28 mouse cellular contexts compared by ENCODE assay signal in the genomic region with DNA sequence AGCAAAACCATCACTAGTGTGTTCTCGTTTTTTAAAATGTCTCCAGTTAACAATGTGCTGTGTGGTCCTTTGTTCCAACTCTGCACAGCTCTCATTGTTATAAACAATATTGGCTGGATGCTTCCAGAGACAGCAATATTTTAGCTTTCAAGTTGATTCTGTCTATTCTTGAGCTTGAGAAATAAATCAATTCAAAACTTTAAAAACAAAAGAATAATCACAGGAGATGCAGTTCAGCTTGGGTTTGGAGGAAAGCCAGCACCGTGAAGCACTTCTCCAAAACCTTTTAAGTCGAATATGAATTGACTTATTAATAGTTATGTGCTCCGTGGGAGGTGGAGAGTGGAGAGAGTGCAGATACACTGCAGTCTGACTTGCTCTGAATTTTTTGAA. TPM values are rescaled to one million over a fixed set of nuclear protein-coding genes. Genes with fewer than 3 reads are reported as not detected.
DNase-seq lines count a peak whose midpoint lies in the region; ATAC-seq and TF ChIP-seq lines count a peak whose summit lies in the region.
"Had no signal": no experiment of that assay in that cellular context is flagged by ENCODE, and none has a peak within 500 bp of the region (broad histone marks: within the 10 kb centered on the region; RNA-seq: fewer than 3 reads in every experiment).

No protein-coding gene starts in this region.

- peak; percentile 74; the same call in 1 of the 2 replicates for ATAC-seq in hindbrain, embryonic 11.5 days (ENCODE audit: low FRiP score)
- ATAC-seq in hindbrain, postnatal 0 days, result no peak
- peak; percentile 78 for ATAC-seq in midbrain, embryonic 16.5 days
- ATAC-seq: Patski had no signal

- no peak overlapping the region for H3K4me3 ChIP-seq in hindbrain, embryonic 11.5 days (ENCODE audit: low read depth, low read length)
- H3K4me3 ChIP-seq in hindbrain, postnatal 0 days (ENCODE audit: low read length), result no peak overlapping the region
- H3K4me3 ChIP-seq in midbrain, embryonic 16.5 days (ENCODE audit: low read depth, low read length), result no peak overlapping the region
- H3K4me3 ChIP-seq: heart, embryonic 12.5 days; kidney, embryonic 15.5 days; left cerebral cortex, adult 2 months; limb, embryonic 15.5 days; lung, embryonic 15.5 days had no signal

- no peaks in the 10 kb centered on the region for H3K36me3 ChIP-seq in hindbrain, embryonic 11.5 days (ENCODE audit: control insufficient read depth, insufficient read depth, low read length)
- H3K36me3 ChIP-seq in hindbrain, postnatal 0 days (ENCODE audit: insufficient read depth, low read length), result no peaks in the 10 kb centered on the region
- no peaks in the 10 kb centered on the region for H3K36me3 ChIP-seq in midbrain, embryonic 16.5 days (ENCODE audit: control insufficient read depth, insufficient read depth, low read length)
- H3K36me3 ChIP-seq: G1E; heart, embryonic 12.5 days; kidney, embryonic 15.5 days; limb, embryonic 15.5 days; lung, embryonic 15.5 days had no signal

- no peaks in the 10 kb centered on the region; the same call in 1 of the 2 replicates for H3K4me1 ChIP-seq in hindbrain, embryonic 11.5 days (replicated peaks; ENCODE audit: control insufficient read depth, insufficient read depth, low read length)
- H3K4me1 ChIP-seq in hindbrain, postnatal 0 days (ENCODE audit: insufficient read depth, low read length), result peaks cover 5% of the 10 kb centered on the region; the same call in 1 of the 2 replicates
- peaks cover 13% of the 10 kb centered on the region for H3K4me1 ChIP-seq in midbrain, embryonic 16.5 days (ENCODE audit: control insufficient read depth, insufficient read depth, low read length)
- H3K4me1 ChIP-seq: heart, embryonic 12.5 days; limb, embryonic 15.5 days had no signal

- no peaks in the 10 kb centered on the region for H3K9me3 ChIP-seq in hindbrain, embryonic 11.5 days (ENCODE audit: control insufficient read depth, low read length)
- H3K9me3 ChIP-seq in hindbrain, postnatal 0 days (ENCODE audit: low read length), result no peaks in the 10 kb centered on the region
- no peaks in the 10 kb centered on the region for H3K9me3 ChIP-seq in midbrain, embryonic 16.5 days (replicated peaks; ENCODE audit: control insufficient read depth, low read length, poor library complexity, severe bottlenecking)
- H3K9me3 ChIP-seq: G1E; heart, embryonic 12.5 days; kidney, embryonic 15.5 days; limb, embryonic 15.5 days; lung, embryonic 15.5 days had no signal

- H3K4me2 ChIP-seq in hindbrain, embryonic 11.5 days (replicated peaks; ENCODE audit: low read depth, low read length), result no peak overlapping the region
- no peak overlapping the region for H3K4me2 ChIP-seq in hindbrain, postnatal 0 days (ENCODE audit: low read depth, low read length)
- H3K4me2 ChIP-seq in midbrain, embryonic 16.5 days (ENCODE audit: low read length), result no peak overlapping the region
- H3K4me2 ChIP-seq: heart, embryonic 12.5 days; kidney, embryonic 15.5 days; limb, embryonic 15.5 days; lung, embryonic 15.5 days had no signal

- no peaks in the 10 kb centered on the region for H3K27me3 ChIP-seq in hindbrain, embryonic 11.5 days (ENCODE audit: control insufficient read depth, insufficient read depth, low read length)
- no peaks in the 10 kb centered on the region for H3K27me3 ChIP-seq in hindbrain, postnatal 0 days (ENCODE audit: insufficient read depth, low read length)
- no peaks in the 10 kb centered on the region for H3K27me3 ChIP-seq in midbrain, embryonic 16.5 days (ENCODE audit: control insufficient read depth, insufficient read depth, low read depth, low read length)
- H3K27me3 ChIP-seq: CH12.LX; heart, embryonic 12.5 days; kidney, embryonic 15.5 days; limb, embryonic 15.5 days; lung, embryonic 15.5 days had no signal

- H3K27ac ChIP-seq in hindbrain, embryonic 11.5 days (ENCODE audit: low read depth, low read length), result no peak overlapping the region
- H3K27ac ChIP-seq in hindbrain, postnatal 0 days, result no peak overlapping the region
- peak overlapping the region; percentile 53; the same call in 1 of the 2 replicates for H3K27ac ChIP-seq in midbrain, embryonic 16.5 days (ENCODE audit: low read length)
- H3K27ac ChIP-seq: kidney, embryonic 15.5 days; left cerebral cortex, adult 2 months; limb, embryonic 15.5 days; liver, embryonic 14.5 days; lung, embryonic 15.5 days had no signal

- no peak overlapping the region for H3K9ac ChIP-seq in hindbrain, embryonic 11.5 days (ENCODE audit: low read depth, low read length)
- no peak overlapping the region for H3K9ac ChIP-seq in hindbrain, postnatal 0 days (replicated peaks; ENCODE audit: low read length)
- no peak overlapping the region for H3K9ac ChIP-seq in midbrain, embryonic 16.5 days (ENCODE audit: low read depth, low read length)
- H3K9ac ChIP-seq: heart, embryonic 12.5 days; kidney, embryonic 15.5 days; limb, embryonic 15.5 days; liver, embryonic 14.5 days; lung, embryonic 15.5 days had no signal

- TF ChIP-seq CTCF in hindbrain, postnatal 0 days (IDR thresholded peaks at IDR 0.05; ENCODE audit: low read depth), result no peak

- 32% methylated on average over 4 of the region's 4 CpGs for WGBS in hindbrain, embryonic 11.5 days
- 11% methylated on average over 4 of the region's 4 CpGs for WGBS in hindbrain, postnatal 0 days
- WGBS in midbrain, embryonic 16.5 days, result 17% methylated on average over 4 of the region's 4 CpGs

- DNase-seq in hindbrain, embryonic 11.5 days (ENCODE audit: low spot score), result no peak
- DNase-seq in hindbrain, postnatal 0 days (ENCODE audit: low spot score), result no peak
- DNase-seq in brain, adult 2 months (ENCODE audit: low read depth, low spot score), result peak; percentile 61
- DNase-seq in brain, embryonic 18.5 days (ENCODE audit: low read depth, low spot score), result peak; percentile 26
- no peak for DNase-seq in adrenal gland, postnatal 14 days
- DNase-seq in frontal cortex, postnatal 10 days (ENCODE audit: low spot score in 2 of 2), result no peak
- DNase-seq: B cell, adult 2 months; cerebellum, adult 9-10 months; gastrocnemius, postnatal 25 days; heart, adult 18-20 months; heart, postnatal 10 days; kidney, adult 11 months; left cerebral cortex, postnatal 4 days; lung, postnatal 4 days; right cerebral cortex, adult 18-20 months; right cerebral cortex, postnatal 4 days; thymus, postnatal 36 days had no signal

RNA-seq across cellular contexts. Expression of gene Dchs2, which starts 20.3 kb away (rescaled TPM):
- polyA plus RNA-seq in hindbrain, embryonic 11.5 days (2014; fragmentation: Nextera tagmentation; extraction: Ambion mirVana), result 1.2 and 1.6 TPM in 2 replicates
- 10.5 and 11.1 TPM in 2 replicates for total RNA-seq in hindbrain, postnatal 0 days (2014; rRNA removed)
- 0.48 and 0.55 TPM in 2 replicates for polyA plus RNA-seq in hindbrain, postnatal 0 days (2015; fragmentation: Nextera tagmentation; extraction: Ambion mirVana)
- polyA plus RNA-seq in midbrain, embryonic 16.5 days (2015; fragmentation: Nextera tagmentation; extraction: Ambion mirVana), result 0.69 and 0.75 TPM in 2 replicates
- total RNA-seq in adrenal gland, postnatal 14 days (2021), result 1.3 and 1.5 TPM in 2 replicates
- total RNA-seq: CH12.LX; megakaryocyte-erythroid progenitor cell, adult 5-6 weeks had no signal
- polyA plus RNA-seq: G1E had no signal

Comparison
In these comparisons a context has a peak if more than half of its experiments do, and no peak if none do; other contexts are left out.
1. DNase-seq: peak in brain, adult 2 months (single experiment) and brain, embryonic 18.5 days (single experiment); none in hindbrain, embryonic 11.5 days (single experiment), hindbrain, postnatal 0 days (single experiment), adrenal gland, postnatal 14 days (single experiment) and frontal cortex, postnatal 10 days (0 of 2).